Mouse (Mus musculus): ENCODE results near the gene Astl. TPM values are rescaled to one million over a fixed set of nuclear protein-coding genes. Genes with fewer than 3 reads are reported as not detected.
"Not testable (repeated sequence)": the region's sequence is repeated elsewhere in the genome, so short reads cannot be mapped to it uniquely, and the experiment has no call there.

Gene Astl
- under 1 TPM; 0.12 to 0.31 TPM for total RNA-seq (2021)
- long read RNA-seq, experiment 1, result 0 reads
- long read RNA-seq, experiment 2, result 0 reads

- DNase-seq (ENCODE audit: low spot score in 2 of 2), result no peak
Observed at GRCm38 (mm10) chr2:127338416-127338815, at the start of gene Astl. Astl (plus strand) TSS chr2:127338639.

GRCm38 (mm10) chr2:127292250-127292649 is 46.2 kb upstream of the Astl start:
- no peak for DNase-seq (ENCODE audit: low spot score in 2 of 2)

- no peak for DNase-seq (ENCODE audit: low spot score in 2 of 2)
Observed at GRCm38 (mm10) chr2:127297001-127297805, 41.2 kb upstream of the Astl start.

- no peak for DNase-seq (ENCODE audit: low spot score in 2 of 2)
Observed at GRCm38 (mm10) chr2:127298056-127298455, 40.4 kb upstream of the Astl start.

GRCm38 (mm10) chr2:127300701-127301100 is 37.7 kb upstream of the Astl start:
- DNase-seq (ENCODE audit: low spot score in 2 of 2), result no peak

DNA sequence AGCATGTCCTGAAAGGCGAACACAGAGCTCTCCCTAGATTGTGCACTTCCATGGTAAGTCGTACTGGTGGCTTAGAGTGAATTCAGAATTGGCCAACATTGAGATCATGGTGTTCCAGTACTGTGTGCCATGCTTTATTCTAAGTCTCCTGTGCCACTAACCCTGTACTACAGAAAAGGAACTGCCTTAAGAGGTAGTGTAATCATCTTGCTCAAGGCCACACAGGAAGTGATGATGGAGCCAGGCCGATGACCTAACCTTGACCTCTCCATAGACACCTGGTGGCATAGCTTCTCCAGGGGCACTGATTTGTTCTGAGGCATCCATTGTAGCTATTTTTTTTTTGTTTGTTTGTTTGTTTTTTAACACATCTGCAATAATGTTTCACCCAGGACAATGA is 36.6 kb upstream of the Astl start:
- DNase-seq (ENCODE audit: low spot score in 2 of 2), result no peak

- not testable (repeated sequence) for DNase-seq (ENCODE audit: low spot score in 2 of 2)
Observed at GRCm38 (mm10) chr2:127304192-127304591, 34.2 kb upstream of the Astl start.

GRCm38 (mm10) chr2:127304609-127305210 is 33.7 kb upstream of the Astl start:
- DNase-seq (ENCODE audit: low spot score in 2 of 2), result no peak

DNA sequence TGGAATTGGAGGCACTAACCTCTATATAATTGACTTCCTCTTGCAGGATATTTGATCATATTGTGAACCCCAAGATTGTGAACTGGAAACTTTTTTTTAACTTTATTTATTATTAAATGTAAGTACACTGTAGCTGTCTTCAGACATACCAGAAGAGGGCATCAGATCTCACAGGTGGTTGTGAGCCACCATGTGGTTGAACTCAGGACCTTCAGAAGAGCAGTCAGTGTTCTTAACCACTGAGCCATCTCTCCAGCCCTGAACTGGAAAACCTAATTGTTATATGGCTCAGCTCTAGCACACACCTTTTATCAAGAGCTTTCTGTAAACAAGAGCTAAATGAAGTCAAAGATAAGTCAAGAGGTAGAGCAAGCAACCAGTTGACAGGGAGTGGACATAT is 32.3 kb upstream of the Astl start:
- no peak for DNase-seq (ENCODE audit: low spot score in 2 of 2)

GRCm38 (mm10) chr2:127307179-127307578 is 31.3 kb upstream of the Astl start:
- DNase-seq (ENCODE audit: low spot score in 2 of 2), result no peak

DNA sequence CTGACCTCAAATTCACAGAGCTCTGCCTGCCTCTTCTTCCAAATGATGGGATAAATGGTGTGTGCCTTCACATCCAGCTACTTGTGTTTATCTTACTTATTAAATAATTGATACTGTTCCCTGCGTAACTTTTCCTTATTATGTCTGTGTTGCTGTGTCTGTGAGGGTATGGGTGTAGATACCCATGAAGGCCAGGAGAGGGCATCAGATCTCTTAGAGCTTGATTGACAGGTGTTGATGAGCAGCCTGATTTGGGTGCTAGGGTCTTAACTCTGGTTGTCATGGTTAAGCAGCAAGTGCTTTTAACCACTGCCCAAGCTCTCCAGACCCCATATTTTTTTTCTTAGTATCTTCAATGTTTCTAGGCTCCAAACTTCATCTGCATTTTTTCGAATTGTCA is 29.8 kb upstream of the Astl start:
- DNase-seq (ENCODE audit: low spot score in 2 of 2), result no peak

- DNase-seq (ENCODE audit: low spot score in 2 of 2), result no peak
Observed at GRCm38 (mm10) chr2:127310246-127310645, 28.2 kb upstream of the Astl start.

DNA sequence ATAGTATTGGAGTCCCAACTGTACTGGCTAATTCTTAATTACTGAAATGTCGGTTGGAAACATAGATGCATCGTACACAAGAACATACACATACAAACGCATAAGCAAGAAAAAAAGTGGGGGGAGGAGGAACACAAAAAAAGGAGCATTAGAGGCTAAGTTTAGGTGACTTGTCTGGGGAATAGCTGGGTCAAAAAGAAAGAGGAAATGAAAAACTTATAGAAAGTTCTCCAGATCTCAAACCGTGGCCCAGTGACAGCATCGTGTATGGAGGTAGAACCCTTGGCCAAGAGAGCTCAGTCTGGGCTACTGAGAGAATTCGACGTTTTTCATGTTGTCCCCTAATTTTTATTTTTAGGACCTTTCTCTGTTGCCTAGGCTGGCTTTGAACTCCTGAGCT is 27.8 kb upstream of the Astl start:
- DNase-seq (ENCODE audit: low spot score in 2 of 2), result no peak

DNA sequence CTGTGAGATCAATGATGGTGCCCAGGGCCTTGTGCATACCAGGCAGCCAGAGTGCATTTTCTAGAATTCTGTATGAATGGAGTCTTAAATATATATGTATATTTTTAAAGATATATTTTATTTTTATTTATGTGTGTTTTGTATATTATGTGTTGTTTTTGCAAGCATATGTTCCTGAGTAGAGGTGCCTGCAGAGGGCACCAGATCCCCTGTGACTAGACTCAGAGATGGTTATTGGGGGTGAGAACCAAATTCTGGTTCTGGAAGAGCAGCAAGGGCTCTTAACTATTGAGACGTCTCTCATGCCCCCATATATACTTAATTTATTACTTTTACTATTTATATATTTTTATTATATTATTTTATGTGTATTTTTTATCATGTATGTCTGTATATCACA is 27.2 kb upstream of the Astl start:
- DNase-seq (ENCODE audit: low spot score in 2 of 2), result no peak

- no peak for DNase-seq (ENCODE audit: low spot score in 2 of 2)
Observed at GRCm38 (mm10) chr2:127312801-127313200, 25.6 kb upstream of the Astl start.

DNA sequence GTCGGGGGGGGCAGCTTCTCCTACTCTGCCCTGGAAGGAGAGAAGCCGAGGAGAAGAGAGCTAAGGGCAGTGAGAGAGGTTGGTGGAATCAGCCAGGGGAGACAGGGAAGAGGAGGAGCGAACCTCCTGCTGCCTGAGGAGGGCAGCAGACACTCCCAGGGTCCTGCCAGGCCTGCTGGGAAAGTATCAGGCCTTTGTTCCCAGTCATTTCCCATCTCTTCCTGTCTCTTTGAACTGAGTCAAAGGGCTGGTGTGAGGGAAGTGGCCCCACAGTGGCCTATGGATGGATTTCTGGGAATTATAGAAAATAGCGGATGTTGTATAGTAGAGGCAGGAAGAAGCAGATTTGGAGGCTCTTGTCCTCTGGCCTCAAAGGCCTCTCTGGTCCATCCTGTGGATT is 24.6 kb upstream of the Astl start:
- no peak for DNase-seq (ENCODE audit: low spot score in 2 of 2)

DNA sequence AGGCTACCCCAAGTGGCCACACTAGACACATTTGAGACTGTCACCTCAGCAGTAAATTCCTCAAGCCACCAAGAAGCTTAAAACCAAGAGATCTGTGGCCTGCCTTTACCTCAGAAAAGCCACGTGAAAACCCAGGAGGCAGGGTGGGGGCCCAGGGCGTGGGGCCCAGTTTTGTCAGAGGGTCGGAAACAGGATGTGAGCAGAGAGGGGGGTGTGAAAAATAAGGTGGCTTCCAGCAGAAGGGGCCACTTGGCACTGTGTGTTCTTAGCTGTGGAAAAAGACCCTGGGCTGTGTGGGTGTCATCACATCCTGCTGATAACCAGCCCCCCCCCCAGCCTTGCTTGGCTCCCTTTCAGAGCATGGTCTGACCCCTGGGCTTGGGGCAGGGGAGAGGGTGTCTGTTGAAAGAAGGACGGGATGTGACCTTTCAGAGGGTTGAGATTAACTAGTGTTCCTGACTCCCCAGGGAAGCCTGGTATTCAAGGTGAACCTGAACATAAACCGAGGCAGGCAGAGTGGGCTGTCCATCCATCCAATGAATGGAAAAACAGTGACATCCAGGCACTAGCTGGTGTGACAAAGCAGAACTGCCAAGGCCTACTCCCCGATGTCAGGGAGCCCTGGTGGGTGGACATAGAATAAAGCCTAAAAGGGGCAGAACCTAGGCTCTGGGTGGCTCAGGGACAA is 23.8 kb upstream of the Astl start:
- DNase-seq (ENCODE audit: low spot score in 2 of 2), result no peak

DNA sequence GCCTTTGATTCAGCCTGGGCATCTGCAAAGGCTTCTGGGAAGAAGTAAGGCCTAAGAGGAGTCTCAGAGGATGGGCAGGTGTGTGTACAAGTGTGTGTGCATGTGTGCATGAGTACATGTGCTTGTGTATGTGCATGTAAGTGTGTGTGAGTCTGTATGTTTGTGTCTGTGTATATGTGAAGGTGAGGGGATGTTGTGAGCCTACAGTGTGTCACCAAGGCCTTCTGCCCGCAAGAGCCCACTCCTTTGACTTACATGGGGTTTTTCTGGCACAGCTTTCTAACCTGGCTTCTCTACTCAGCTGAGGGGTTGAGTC is 23.3 kb upstream of the Astl start:
- no peak for DNase-seq (ENCODE audit: low spot score in 2 of 2)

- DNase-seq (ENCODE audit: low spot score in 2 of 2), result no peak
Observed at GRCm38 (mm10) chr2:127316431-127316830, 22.0 kb upstream of the Astl start.

DNA sequence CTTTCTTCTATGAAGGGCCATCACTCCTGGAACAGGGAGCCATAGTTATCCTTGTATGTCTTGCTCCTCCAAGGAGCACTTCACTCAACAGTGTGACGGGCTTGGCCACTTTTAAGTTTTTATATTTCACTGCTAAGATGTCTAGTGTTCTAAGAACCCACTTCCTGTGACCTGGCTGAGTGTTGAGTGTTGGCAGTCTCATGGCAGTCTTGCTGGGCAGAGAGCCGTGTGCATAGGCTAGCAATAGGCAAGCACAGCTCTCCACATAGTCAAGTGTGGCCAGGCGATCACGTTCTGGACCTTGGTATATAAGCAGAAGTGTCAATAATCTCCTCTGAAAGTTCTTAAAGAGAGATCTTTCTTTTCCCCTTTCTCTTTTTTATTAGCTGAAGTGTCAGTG is 20.3 kb upstream of the Astl start:
- no peak for DNase-seq (ENCODE audit: low spot score in 2 of 2)

GRCm38 (mm10) chr2:127319071-127319470 is 19.4 kb upstream of the Astl start:
- DNase-seq (ENCODE audit: low spot score in 2 of 2), result no peak

- no peak for DNase-seq (ENCODE audit: low spot score in 2 of 2)
Observed at GRCm38 (mm10) chr2:127322671-127323285, 15.7 kb upstream of the Astl start.

Data from gastrocnemius, postnatal 4 days (tissue).